Mouse (Mus musculus) urinary bladder, postnatal 25 days (tissue): ENCODE results near the gene Chst2.

Experiments
- DNase-seq: peaks from one replicate; pipeline ENCODE4 v3.0.0; 2022; ENCODE audit warnings: low spot score

Gene Chst2

DNA sequence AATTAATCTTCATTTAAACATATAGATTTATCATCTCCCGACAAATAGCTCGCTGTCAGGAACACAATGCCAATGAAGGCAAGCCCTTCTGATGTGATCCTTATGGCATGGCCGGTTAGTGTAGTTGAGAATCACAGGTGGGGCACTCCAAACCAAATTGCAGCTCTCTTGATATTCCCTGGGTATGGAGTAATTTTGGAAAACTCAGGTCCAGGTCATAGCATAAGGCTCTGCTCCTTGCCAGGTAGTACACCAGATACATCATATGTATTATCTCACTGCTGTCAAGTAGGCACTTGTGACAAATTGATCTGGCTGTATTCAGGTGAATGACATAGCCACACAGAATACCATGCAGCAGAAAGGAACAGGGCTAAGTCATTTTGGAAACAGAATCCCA is 40.6 kb downstream of the Chst2 start:
- DNase-seq = no peak

DNA sequence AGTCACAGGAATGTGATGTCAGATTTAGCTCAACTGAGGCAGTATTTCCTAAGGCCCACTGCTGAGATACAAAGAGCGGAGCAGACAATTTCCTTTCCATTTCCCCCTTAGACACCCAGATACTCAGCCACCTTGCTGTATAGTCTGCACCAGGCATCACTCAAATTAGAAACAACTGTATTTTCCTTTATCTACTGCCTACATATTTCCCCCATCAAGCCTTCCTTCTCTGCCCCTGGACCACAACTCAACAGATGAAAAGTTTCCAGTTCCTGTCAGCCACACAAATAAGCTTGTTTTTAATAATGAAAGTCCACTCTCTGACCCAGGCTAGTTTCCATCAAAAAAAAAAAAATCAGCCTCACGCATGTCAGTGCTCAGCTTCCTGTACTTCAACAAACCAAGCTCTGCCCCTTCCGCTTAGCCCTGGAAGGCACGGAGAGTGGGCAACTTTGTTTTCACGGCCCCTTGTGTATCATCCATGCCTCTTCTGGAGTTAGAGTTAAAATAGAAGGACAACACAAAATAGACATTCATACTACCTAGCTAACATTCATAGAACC is 52.6 kb downstream of the Chst2 start:
- DNase-seq = no peak

DNA sequence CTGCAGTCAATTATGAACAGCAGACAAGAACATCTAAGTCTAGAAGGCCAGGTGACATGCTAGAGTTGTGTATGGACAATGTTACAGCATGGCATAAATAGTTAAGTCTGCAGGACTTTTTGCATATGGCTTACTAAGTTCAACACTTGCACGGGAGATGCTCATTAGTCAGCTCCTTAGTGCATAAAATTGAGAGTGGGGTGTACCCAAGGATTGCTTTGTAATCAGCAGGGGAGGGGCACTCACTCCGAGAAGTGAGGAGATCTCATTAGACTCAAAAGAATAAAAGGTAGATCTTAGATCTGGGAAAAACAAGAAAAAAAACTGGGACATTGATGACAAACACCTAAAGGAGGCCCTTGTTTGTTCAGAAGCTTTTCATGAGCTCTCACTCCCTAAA is 54.6 kb downstream of the Chst2 start:
- no peak for DNase-seq

DNA sequence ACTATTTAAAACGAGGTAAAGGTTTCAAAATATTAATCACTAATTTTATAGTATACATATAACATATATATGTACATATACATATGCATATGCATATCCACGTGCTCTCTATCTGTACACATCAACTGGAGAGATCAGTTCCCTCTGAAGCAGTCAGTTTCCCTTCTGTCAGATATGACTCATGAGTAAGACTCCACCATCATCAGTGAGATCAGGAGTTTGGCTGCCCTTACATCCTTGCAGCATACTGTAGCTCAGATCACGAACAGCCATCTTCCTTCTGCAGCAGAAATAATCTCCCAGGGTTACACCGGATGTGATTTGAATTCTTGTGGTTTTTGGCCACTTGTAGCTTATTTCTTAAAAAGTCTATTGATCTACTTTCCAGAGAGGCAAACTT is 56.0 kb downstream of the Chst2 start:
- DNase-seq = no peak
